Mouse (Mus musculus): ENCODE data around the gene Nek2. TPM values are rescaled to one million over a fixed set of nuclear protein-coding genes. Genes with fewer than 3 reads are reported as not detected.
A peak's percentile ranks its signal among the peaks of the same experiment; 100 is the strongest.

Gene Nek2
- polyA plus RNA-seq, 1 experiment from 2014 or later = 39.3 TPM

DNA sequence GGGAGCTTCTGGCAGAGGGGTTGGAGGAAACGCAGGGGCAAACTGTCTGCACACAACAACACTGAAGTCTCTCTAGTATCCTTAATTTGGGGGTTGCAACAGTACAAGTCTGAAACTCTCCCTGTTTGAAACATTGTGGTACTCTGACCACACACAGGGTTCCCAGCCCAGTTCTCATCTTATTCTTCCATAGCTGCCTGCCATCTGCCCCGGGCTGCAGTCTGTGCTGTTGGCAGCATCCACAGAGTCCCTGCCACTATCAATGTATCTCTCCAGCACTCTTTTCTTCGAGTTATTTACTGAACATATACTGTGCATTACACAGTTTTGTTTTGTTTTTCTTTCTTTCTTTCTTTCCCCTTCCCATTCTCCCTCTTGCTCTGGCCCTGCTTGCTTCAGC is 4.6 kb upstream of the Nek2 start:
- Histone ChIP-seq H3K36me3 (no peaks in the 10 kb centered on the region), H3K27ac (no peak overlapping the region), H3K4me2 (no peak overlapping the region), H3K9ac (no peak overlapping the region), H3K9me3 (replicated peaks) (no peaks in the 10 kb centered on the region), H3K4me3 (replicated peaks) (no peak overlapping the region), H3K4me1 (replicated peaks) (peaks cover 11% of the 10 kb centered on the region), H3K27me3 (peaks cover 4% of the 10 kb centered on the region; the same call in 1 of the 2 replicates)
- WGBS (ENCODE audit: insufficient replicate concordance) = 66% methylated on average over 3 of the region's 3 CpGs
- ATAC-seq (ENCODE audit: low read depth) (no peak), DNase-seq (no peak)

DNA sequence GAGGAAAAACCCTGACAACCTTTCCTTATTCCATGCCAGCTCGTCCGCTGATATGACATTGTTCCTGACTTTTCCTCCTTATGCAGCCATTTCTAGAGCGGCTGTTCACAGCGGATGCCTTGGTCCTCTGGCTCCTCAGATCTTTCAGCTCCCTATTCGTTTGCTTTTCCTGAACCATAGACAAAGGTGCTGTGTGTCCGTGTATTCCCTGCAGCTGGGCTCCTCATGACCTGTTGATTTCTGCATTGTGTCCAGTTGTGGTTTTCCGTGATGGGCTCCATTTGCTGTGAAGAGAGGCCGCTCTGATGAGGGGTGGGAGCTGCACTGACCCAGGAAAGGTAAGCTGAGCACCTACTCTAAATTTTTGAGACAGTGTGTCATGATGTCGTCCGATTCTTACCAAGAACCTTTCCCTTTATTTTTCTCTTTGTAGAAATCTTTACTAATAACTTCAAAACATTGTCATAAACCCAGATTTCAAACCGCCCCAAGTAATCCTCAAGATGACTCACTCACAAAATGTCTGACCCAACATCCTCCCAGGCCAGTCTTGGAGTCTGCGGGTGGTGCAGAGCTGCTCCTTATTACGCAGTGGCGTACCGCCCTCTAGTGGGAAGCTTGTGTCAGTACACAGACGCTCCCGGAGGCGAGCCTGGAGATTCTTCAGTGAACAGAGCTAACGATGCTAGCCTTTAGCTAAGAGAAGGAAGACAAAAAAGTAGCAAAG is 3.7 kb upstream of the Nek2 start:
- Histone ChIP-seq H3K4me2 (no peak overlapping the region), H3K4me1 (replicated peaks) (peaks cover 18% of the 10 kb centered on the region), H3K27me3 (peaks cover 4% of the 10 kb centered on the region; the same call in 1 of the 2 replicates), H3K4me3 (replicated peaks) (no peak overlapping the region), H3K27ac (no peak overlapping the region), H3K9me3 (replicated peaks) (no peaks in the 10 kb centered on the region), H3K36me3 (peaks cover 4% of the 10 kb centered on the region), H3K9ac (no peak overlapping the region)
- 36% methylated on average over 19 of the region's 19 CpGs for WGBS (ENCODE audit: insufficient replicate concordance)
- no peak for ATAC-seq (ENCODE audit: low read depth)
- DNase-seq = peak; percentile 63

DNA sequence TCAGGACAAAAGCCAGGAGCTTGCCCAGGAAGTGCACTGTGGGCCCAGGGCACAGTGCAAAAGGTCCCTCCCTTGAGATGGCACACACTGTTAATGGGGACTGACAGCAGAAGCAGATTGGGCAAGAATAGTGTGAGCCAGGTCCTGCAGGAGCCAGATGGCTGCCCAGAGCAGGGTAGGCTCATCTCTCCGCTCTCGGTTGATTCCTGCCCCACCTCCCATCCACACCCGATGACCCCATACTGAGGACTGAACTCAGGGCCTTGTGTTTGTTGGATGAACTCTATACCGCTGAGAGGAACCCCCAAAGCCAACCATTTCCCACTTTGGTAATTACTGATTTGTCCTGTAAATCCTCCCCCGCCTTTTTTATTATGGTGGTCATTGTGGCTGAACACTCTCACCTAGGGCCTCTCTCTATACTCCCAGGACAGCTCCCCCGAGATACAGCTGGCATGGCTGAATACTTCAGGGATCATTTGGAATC is 3.1 kb upstream of the Nek2 start:
- H3K9me3 ChIP-seq (replicated peaks) = no peaks in the 10 kb centered on the region
- no peak overlapping the region for H3K27ac ChIP-seq
- H3K9ac ChIP-seq = no peak overlapping the region
- no peak overlapping the region for H3K4me2 ChIP-seq
- no peak for ATAC-seq (ENCODE audit: low read depth)
- H3K4me3 ChIP-seq (replicated peaks) = no peak overlapping the region
- WGBS (ENCODE audit: insufficient replicate concordance) = 42% methylated on average over 6 of the region's 6 CpGs
- peaks cover 24% of the 10 kb centered on the region for H3K4me1 ChIP-seq (replicated peaks)
- peaks cover 4% of the 10 kb centered on the region; the same call in 1 of the 2 replicates for H3K27me3 ChIP-seq
- DNase-seq = no peak
- H3K36me3 ChIP-seq = peaks cover 10% of the 10 kb centered on the region

DNA sequence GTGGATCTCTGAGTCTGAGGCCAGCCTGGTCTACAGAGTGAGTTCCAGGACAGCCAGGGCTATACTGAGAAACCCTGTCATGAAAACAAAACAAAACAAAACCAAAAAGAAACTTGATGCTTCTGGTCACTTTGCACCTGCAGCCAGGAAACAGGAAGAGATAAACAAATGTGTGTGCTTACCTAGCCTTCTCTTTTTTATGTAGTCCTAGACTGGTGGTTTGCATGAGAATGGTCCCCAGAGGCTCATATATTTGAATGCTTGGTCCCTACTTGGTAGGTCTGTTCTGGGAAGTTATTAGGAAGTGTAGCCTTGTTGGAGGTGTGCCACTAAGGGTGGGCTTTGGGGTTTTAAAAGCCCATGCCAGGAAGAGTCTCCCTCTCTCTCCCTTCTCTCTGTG is 2.2 kb upstream of the Nek2 start:
- no peak for ATAC-seq (ENCODE audit: low read depth)
- Histone ChIP-seq H3K4me1 (replicated peaks) (peaks cover 28% of the 10 kb centered on the region), H3K27ac (no peak overlapping the region), H3K27me3 (peaks cover 4% of the 10 kb centered on the region; the same call in 1 of the 2 replicates), H3K4me3 (replicated peaks) (no peak overlapping the region), H3K9ac (no peak overlapping the region), H3K9me3 (replicated peaks) (no peaks in the 10 kb centered on the region), H3K36me3 (peaks cover 19% of the 10 kb centered on the region), H3K4me2 (no peak overlapping the region)
- DNase-seq = no peak

DNA sequence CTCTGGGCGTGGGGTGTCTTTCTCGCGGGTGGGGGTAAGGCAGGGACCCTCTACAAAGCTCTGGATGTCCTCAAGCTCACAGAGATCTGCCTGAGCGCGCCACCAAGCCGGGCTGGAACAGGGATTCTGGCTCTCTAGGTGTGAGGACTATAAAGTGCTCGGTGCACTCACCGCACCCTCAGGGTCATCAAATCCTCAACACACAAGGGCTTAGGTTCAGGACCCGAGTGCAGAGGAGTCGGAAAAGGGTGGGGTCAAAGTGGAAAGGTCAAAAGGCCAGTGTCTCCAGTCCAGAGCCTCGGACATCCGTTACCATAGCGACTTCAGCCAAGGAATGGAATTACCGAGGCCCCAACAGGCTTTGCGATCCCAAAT is 306 bp upstream of the Nek2 start:
- peak overlapping the region; percentile 90 for H3K9ac ChIP-seq
- no peak overlapping the region for H3K27ac ChIP-seq

DNA sequence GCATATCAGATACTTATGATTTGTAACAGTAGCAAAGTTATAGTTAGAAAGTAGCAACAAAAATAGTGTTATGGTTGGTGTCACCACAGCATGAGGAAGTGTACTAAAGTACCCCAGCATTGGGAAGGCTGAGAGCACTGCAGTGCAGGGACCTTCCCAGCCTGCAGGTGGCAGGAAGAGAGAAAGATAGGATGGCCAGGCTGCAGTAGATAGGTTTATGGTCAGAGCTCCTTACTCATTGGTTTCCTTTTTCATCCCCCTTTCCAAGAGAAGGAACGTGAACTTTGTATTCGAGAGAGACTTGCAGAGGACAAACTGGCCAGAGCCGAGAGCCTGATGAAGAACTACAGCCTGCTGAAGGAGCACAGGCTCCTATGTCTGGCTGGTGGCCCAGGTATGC is 7.9 kb downstream of the Nek2 start:
- Histone ChIP-seq H3K4me2 (no peak overlapping the region), H3K27ac (no peak overlapping the region), H3K27me3 (no peaks in the 10 kb centered on the region), H3K4me1 (replicated peaks) (no peaks in the 10 kb centered on the region), H3K36me3 (peaks cover 97% of the 10 kb centered on the region), H3K9ac (no peak overlapping the region), H3K4me3 (replicated peaks) (no peak overlapping the region), H3K9me3 (replicated peaks) (no peaks in the 10 kb centered on the region)
- DNase-seq (no peak), ATAC-seq (ENCODE audit: low read depth) (no peak)
- WGBS (ENCODE audit: insufficient replicate concordance) = 48% methylated on average over 3 of the region's 3 CpGs

More for the DNA sequence above, 306 bp upstream of the Nek2 start:
- 9% methylated on average over 15 of the region's 15 CpGs for WGBS (ENCODE audit: insufficient replicate concordance)
- ATAC-seq (ENCODE audit: low read depth) = peak; percentile 6; the same call in 1 of the 2 replicates
- Histone ChIP-seq H3K27me3 (peaks cover 4% of the 10 kb centered on the region; the same call in 1 of the 2 replicates), H3K36me3 (peaks cover 38% of the 10 kb centered on the region), H3K4me3 (replicated peaks) (peak overlapping the region; percentile 82), H3K4me1 (replicated peaks) (peaks cover 28% of the 10 kb centered on the region), H3K4me2 (peak overlapping the region; percentile 86), H3K9me3 (replicated peaks) (no peaks in the 10 kb centered on the region)
- no peak for DNase-seq

DNA sequence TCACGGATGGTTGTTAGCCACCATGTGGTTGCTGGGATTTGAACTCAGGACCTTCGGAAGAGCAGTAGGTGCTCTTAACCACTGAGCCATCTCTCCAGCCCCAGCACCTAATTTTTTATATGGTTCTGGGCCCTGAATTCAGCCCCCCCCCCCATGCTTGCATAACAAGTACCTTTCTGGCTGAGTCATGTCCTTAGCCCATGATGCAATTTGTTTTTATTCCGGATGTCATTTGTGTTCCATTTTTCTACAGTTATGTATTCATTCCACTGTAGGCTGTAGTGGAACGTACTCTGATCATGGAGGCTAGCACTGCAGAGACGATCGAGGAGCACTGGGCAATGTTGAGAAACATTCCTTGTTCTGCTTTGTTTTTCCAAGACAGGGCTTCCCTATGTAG is 12.2 kb downstream of the Nek2 start:
- Histone ChIP-seq H3K9ac (no peak overlapping the region), H3K9me3 (replicated peaks) (no peaks in the 10 kb centered on the region), H3K36me3 (peaks cover 65% of the 10 kb centered on the region), H3K4me1 (replicated peaks) (peaks cover 20% of the 10 kb centered on the region), H3K27me3 (no peaks in the 10 kb centered on the region), H3K27ac (no peak overlapping the region), H3K4me3 (replicated peaks) (no peak overlapping the region), H3K4me2 (no peak overlapping the region)
- no peak for ATAC-seq (ENCODE audit: low read depth)
- WGBS (ENCODE audit: insufficient replicate concordance) = 89% methylated on average over 6 of the region's 6 CpGs
- no peak for DNase-seq

DNA sequence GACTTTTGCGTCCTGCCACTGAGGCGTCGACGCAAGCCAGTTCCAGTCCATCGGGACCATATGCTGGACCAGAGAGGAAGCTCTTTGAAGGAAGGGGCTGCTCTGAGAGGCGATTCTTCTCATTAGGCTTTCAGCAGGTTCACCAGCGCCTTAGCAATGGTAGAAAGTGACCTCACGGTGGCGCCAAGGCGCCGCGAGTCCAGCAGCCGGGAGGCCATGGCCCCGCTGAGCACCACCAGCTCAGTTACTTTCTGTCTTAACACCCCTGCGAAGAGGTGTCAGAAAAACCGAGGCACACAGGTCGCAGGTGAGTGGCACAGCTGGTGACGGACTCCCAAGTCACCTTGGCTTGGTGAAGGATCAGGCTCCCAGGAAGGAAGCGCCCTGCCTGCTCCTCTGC is 13.6 kb downstream of the Nek2 start:
- H3K36me3 ChIP-seq = peaks cover 52% of the 10 kb centered on the region
- DNase-seq = peak; percentile 48
- 10% methylated on average over 19 of the region's 19 CpGs for WGBS (ENCODE audit: insufficient replicate concordance)
- no peaks in the 10 kb centered on the region for H3K27me3 ChIP-seq
- no peak overlapping the region for H3K9ac ChIP-seq
- H3K9me3 ChIP-seq (replicated peaks) = no peaks in the 10 kb centered on the region
- peak overlapping the region; percentile 39; the same call in 1 of the 2 replicates for H3K4me2 ChIP-seq
- H3K4me1 ChIP-seq (replicated peaks) = peaks cover 33% of the 10 kb centered on the region
- peak; percentile 68 for ATAC-seq (ENCODE audit: low read depth)
- no peak overlapping the region for H3K27ac ChIP-seq
- no peak overlapping the region for H3K4me3 ChIP-seq (replicated peaks)

DNA sequence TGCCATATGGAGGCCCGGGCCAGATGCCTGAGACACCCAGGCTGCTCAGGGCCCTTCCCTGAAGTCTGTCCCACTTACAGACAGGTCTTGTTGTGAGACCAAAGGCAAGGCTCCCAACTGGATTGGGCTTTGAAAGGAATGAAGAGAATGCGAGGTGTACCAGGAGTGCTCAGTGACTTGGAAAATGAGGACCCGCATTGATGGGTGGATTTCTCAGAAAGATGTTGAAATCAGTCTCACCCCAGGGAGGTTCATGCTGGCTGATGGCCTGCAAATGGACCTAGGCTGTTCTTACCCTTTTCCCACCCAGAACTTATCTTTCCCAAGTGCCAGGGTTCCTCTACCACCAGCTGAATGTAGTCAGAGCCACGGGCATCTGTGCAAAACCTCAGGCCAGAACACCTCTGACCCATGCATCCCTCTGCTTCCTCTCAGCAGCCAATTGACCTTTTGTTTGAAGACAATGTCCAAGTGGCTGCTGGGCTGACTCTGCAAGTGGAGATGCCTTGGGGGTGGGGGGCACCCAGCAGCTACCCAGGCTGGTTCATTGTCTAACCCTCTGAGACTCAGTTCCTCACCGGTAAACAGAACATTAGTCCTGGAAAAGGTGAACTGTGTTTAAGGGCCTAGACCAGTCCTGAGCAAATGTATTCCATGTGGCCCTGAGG is 15.2 kb downstream of the Nek2 start:
- DNase-seq (no peak), ATAC-seq (ENCODE audit: low read depth) (no peak)
- Histone ChIP-seq H3K4me3 (replicated peaks) (no peak overlapping the region), H3K4me2 (no peak overlapping the region), H3K36me3 (peaks cover 36% of the 10 kb centered on the region), H3K9me3 (replicated peaks) (no peaks in the 10 kb centered on the region), H3K9ac (no peak overlapping the region), H3K4me1 (replicated peaks) (peaks cover 48% of the 10 kb centered on the region), H3K27ac (no peak overlapping the region), H3K27me3 (no peaks in the 10 kb centered on the region)
- WGBS (ENCODE audit: insufficient replicate concordance) = 83% methylated on average over 5 of the region's 5 CpGs

DNA sequence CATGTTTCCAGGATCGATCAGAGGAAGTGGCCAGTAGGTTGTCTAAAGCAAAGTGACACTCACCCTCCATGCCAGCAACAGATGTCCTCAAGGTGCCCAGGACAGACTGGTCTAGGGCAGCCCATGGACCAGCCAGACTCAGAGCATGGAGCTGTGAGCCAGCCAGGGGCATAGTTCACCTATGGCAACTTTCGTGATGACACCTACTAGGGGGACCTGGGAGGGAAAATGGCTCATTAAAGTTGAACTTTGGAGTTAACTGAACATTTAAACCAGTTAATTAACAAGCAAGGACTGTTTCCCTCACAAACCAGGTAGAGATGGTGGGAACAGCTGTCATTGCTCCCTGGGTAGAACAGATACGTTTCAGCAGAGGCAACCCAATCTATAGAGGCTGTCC is 16.4 kb downstream of the Nek2 start:
- no peak for ATAC-seq (ENCODE audit: low read depth)
- Histone ChIP-seq H3K4me2 (no peak overlapping the region), H3K36me3 (peaks cover 24% of the 10 kb centered on the region), H3K4me3 (replicated peaks) (no peak overlapping the region), H3K9ac (no peak overlapping the region), H3K27me3 (peaks cover 5% of the 10 kb centered on the region; the same call in 1 of the 2 replicates), H3K27ac (no peak overlapping the region), H3K9me3 (replicated peaks) (no peaks in the 10 kb centered on the region), H3K4me1 (replicated peaks) (peaks cover 48% of the 10 kb centered on the region)
- 58% methylated on average over 3 of the region's 3 CpGs for WGBS (ENCODE audit: insufficient replicate concordance)
- no peak for DNase-seq

DNA sequence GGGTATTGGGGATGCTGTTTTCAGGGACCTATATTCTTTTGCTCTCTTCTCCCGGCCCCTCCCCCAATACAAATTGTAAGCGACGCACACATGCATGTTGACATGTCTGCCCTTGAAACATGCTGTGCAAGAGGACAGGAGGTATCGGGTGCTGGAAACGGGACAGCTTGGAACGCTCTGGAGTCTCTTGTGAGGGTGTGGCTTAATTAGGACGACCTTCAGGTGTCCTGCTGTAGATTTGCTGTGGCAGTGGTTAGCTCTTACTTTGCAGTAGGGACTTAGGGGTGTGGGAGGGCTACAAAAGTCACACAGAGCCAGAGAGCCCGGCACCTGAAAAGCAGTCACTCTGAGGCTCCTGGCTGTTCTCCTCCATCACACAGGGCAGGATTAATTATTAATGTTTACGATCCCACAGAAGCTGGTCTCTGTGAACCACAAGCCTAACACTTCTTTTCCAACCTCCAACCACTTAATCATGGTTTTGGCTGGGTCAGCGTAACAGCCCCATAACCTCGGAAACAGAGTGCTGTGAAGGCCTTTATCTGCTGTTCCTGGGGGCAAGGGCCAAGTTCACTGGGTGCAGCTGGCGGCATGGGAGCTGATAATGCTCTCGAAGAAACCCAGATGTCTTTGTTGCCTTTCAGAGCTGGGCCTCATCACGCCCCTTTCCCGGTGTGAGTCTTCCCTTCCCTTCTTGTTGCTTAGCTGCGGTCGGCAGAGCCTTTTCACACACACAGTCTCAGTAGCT is 17.9 kb downstream of the Nek2 start:
- peak; percentile 79 for ATAC-seq (ENCODE audit: low read depth)
- Histone ChIP-seq H3K36me3 (peaks cover 11% of the 10 kb centered on the region), H3K9me3 (replicated peaks) (no peaks in the 10 kb centered on the region), H3K9ac (peak overlapping the region; percentile 33), H3K27me3 (peaks cover 9% of the 10 kb centered on the region; the same call in 1 of the 2 replicates), H3K4me1 (replicated peaks) (peaks cover 48% of the 10 kb centered on the region), H3K27ac (peak overlapping the region; percentile 62), H3K4me3 (replicated peaks) (no peak overlapping the region; the same call in 1 of the 2 replicates), H3K4me2 (peak overlapping the region; percentile 41)
- DNase-seq = peak; percentile 73
- 34% methylated on average over 17 of the region's 17 CpGs for WGBS (ENCODE audit: insufficient replicate concordance)

All from liver, embryonic 13.5 days (tissue).